Mouse (Mus musculus) testis, adult 2 months (tissue): ENCODE data around the gene Spsb1.

Experiments
- CTCF ChIP-seq: fragments of 200-500 bp; IDR thresholded peaks from 2 replicates; pipeline ENCODE4 v1.5.1; 2012; ENCODE audit warnings: low read depth, mild to moderate bottlenecking, inconsistent platforms, low read length, moderate library complexity; ENCODE audit not compliant: control insufficient read depth, insufficient read depth, insufficient replicate concordance
- POLR2A ChIP-seq: fragments of 200-500 bp; IDR thresholded peaks from 2 replicates; pipeline ENCODE4 v1.6.1; 2012; ENCODE audit warnings: low read depth, mild to moderate bottlenecking, inconsistent platforms, low read length, moderate library complexity; ENCODE audit not compliant: control insufficient read depth

GRCm38 (mm10) chr4:149877202-149877601 lies 77.6 kb downstream of the Spsb1 start:
- TF ChIP-seq CTCF (no peak), POLR2A (no peak)
